Mouse (Mus musculus) ES-E14 (cell line): ENCODE measurements around the gene Foxo4.

Experiments
- HCFC1 ChIP-seq: IDR thresholded peaks from 2 replicates; pipeline ENCODE4 v1.6.1; 2012; ENCODE audit warnings: low read length, inconsistent platforms, borderline replicate concordance; ENCODE audit not compliant: insufficient read depth
- MAFK ChIP-seq: IDR thresholded peaks from 2 replicates; pipeline ENCODE4 v1.6.1; 2014; ENCODE audit warnings: mild to moderate bottlenecking, low read depth, low read length, inconsistent platforms; ENCODE audit not compliant: insufficient read depth
- ZNF384 ChIP-seq: IDR thresholded peaks from 2 replicates; pipeline ENCODE4 v1.6.1; 2012; ENCODE audit warnings: low read depth, low read length, inconsistent platforms

DNA sequence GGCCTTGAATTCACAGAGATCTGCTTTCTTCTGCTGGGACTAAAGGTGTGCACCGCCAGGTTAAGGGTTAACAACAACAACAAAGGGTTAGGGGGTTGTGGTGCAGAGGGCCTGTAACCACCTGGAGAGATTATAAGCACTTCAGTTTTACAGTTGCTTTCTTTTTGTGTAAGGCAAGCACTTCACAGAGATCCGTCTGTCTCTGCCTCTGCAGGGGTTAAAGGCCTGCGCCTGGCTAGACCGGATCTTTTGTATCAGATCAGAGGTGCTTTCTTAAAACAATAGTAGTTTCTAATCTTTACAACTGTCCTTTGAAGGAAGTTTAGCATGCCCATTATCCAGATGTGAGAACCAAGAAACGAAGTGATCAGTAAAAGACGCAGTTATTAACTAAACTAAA is 19.1 kb downstream of the Foxo4 start:
- TF ChIP-seq MAFK (no peak), ZNF384 (no peak), HCFC1 (no peak)
